Mouse (Mus musculus): ENCODE measurements around the gene Aox1. TPM values are rescaled to one million over a fixed set of nuclear protein-coding genes. Genes with fewer than 3 reads are reported as not detected.

Gene Aox1
- polyA plus RNA-seq, 1 experiment from 2014 or later, result not detected

DNA sequence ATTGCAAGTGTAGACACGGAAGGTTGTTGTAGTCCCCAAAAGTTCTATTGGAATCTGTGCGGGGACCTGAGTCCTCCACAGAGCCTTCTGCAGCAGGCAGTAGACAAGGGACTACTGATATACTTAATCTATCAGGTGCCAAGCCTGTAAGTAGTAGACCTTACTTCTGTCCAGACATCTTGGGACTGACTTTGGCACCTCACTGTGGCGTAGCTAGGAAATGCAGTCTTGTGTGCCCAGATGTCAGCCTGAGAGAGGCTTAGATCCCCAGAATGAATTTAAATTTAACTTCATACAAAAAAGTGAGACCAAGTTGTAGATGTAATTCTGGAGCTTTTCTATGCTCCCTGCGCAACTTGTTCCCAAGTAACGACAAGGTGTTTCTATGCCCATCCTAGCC lies 50.0 kb downstream of the Aox1 start:
- Histone ChIP-seq H3K36me3 (replicated peaks; ENCODE audit: control insufficient read depth, insufficient read depth, low read depth, low read length) (no peaks in the 10 kb centered on the region), H3K4me1 (ENCODE audit: control insufficient read depth, insufficient read depth, low read length) (no peaks in the 10 kb centered on the region), H3K4me3 (ENCODE audit: low read depth, low read length) (no peak overlapping the region), H3K27me3 (ENCODE audit: control insufficient read depth, insufficient read depth, low read length) (no peaks in the 10 kb centered on the region), H3K27ac (replicated peaks; ENCODE audit: low read depth, low read length) (no peak overlapping the region), H3K9me3 (replicated peaks; ENCODE audit: control insufficient read depth, low read length) (no peaks in the 10 kb centered on the region), H3K9ac (replicated peaks; ENCODE audit: low read length) (no peak overlapping the region), H3K4me2 (ENCODE audit: low read depth, low read length) (no peak overlapping the region)
- 89% methylated on average over 5 of the region's 5 CpGs for WGBS
- ATAC-seq (replicated peaks; ENCODE audit: insufficient number of reproducible peaks, low FRiP score, low TSS enrichment, low read depth) (no peak), DNase-seq (ENCODE audit: low spot score) (no peak)

DNA sequence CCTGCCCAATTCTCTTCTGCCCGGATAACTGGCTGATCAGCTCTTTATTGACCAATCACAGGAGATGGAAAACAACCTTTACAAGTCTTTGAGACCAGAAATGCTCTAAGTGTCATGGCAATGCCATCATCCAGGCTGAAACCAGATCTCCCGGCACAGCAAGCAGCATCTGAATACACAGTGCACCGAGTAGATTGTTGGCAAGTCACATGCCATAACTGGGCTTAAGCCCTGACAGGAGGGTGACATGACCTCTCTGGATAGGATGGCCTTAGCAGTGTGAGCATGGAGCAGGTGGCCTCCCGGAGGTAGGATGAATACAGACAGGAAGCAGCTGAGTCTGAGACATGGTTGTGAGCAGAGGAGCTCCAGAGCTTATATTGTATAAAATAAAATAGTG lies 50.7 kb downstream of the Aox1 start:
- Histone ChIP-seq H3K4me2 (ENCODE audit: low read depth, low read length) (no peak overlapping the region), H3K27me3 (ENCODE audit: control insufficient read depth, insufficient read depth, low read length) (no peaks in the 10 kb centered on the region), H3K9me3 (replicated peaks; ENCODE audit: control insufficient read depth, low read length) (no peaks in the 10 kb centered on the region), H3K27ac (replicated peaks; ENCODE audit: low read depth, low read length) (no peak overlapping the region), H3K4me1 (ENCODE audit: control insufficient read depth, insufficient read depth, low read length) (no peaks in the 10 kb centered on the region), H3K36me3 (replicated peaks; ENCODE audit: control insufficient read depth, insufficient read depth, low read depth, low read length) (no peaks in the 10 kb centered on the region), H3K4me3 (ENCODE audit: low read depth, low read length) (no peak overlapping the region), H3K9ac (replicated peaks; ENCODE audit: low read length) (no peak overlapping the region)
- 83% methylated on average over 4 of the region's 4 CpGs for WGBS
- ATAC-seq (replicated peaks; ENCODE audit: insufficient number of reproducible peaks, low FRiP score, low TSS enrichment, low read depth) (no peak), DNase-seq (ENCODE audit: low spot score) (no peak)

DNA sequence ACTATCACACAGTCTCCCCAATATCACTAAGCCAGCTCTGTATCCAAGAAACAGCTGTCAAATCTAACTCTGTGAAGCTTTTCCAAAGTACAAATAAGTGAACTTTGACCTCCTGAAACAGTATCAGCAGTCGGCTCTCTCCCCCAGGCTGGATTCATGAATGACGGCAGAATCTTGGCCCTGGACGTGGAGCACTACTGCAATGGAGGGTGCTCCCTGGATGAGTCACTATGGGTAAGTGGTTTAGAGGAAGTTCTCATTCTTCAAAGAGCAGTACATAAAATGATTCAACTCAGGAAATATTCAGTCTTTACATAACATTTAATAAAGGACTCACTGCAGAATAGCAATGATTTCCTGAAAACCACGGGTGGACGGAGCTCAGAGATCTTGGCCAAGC lies 51.6 kb downstream of the Aox1 start:
- Histone ChIP-seq H3K27ac (replicated peaks; ENCODE audit: low read depth, low read length) (no peak overlapping the region), H3K4me1 (ENCODE audit: control insufficient read depth, insufficient read depth, low read length) (no peaks in the 10 kb centered on the region), H3K4me3 (ENCODE audit: low read depth, low read length) (no peak overlapping the region), H3K36me3 (replicated peaks; ENCODE audit: control insufficient read depth, insufficient read depth, low read depth, low read length) (no peaks in the 10 kb centered on the region), H3K9me3 (replicated peaks; ENCODE audit: control insufficient read depth, low read length) (no peaks in the 10 kb centered on the region), H3K27me3 (ENCODE audit: control insufficient read depth, insufficient read depth, low read length) (no peaks in the 10 kb centered on the region), H3K4me2 (ENCODE audit: low read depth, low read length) (no peak overlapping the region), H3K9ac (replicated peaks; ENCODE audit: low read length) (no peak overlapping the region)
- ATAC-seq (replicated peaks; ENCODE audit: insufficient number of reproducible peaks, low FRiP score, low TSS enrichment, low read depth) (no peak), DNase-seq (ENCODE audit: low spot score) (no peak)
- 84% methylated on average over 5 of the region's 5 CpGs for WGBS

DNA sequence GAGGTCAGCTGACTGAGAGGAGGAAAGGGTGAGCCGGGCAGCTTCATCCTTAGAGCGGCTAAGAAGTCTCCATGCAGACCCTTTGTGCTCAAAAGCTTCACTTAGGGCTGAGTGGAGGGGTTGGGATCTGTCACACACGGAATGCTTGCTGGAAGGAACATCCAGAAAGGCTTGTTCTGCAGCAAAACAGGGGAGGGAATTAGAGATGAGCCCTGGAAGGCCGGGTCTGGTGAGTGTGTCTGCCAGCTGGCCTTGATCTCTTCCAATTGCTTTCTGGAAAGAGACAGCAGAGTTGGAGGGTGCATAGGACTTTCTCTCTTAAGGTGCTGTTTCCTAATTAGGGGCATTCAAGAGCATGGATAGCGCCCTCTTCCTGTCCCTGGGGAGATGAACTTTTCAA lies 59.6 kb downstream of the Aox1 start:
- H3K4me2 ChIP-seq (ENCODE audit: low read depth, low read length), result no peak overlapping the region
- H3K4me1 ChIP-seq (ENCODE audit: control insufficient read depth, insufficient read depth, low read length), result no peaks in the 10 kb centered on the region
- no peaks in the 10 kb centered on the region for H3K9me3 ChIP-seq (replicated peaks; ENCODE audit: control insufficient read depth, low read length)
- H3K27me3 ChIP-seq (ENCODE audit: control insufficient read depth, insufficient read depth, low read length), result no peaks in the 10 kb centered on the region
- no peak overlapping the region for H3K4me3 ChIP-seq (ENCODE audit: low read depth, low read length)
- no peak for ATAC-seq (replicated peaks; ENCODE audit: insufficient number of reproducible peaks, low FRiP score, low TSS enrichment, low read depth)
- H3K27ac ChIP-seq (replicated peaks; ENCODE audit: low read depth, low read length), result no peak overlapping the region
- H3K9ac ChIP-seq (replicated peaks; ENCODE audit: low read length), result no peak overlapping the region
- DNase-seq (ENCODE audit: low spot score), result no peak
- no peaks in the 10 kb centered on the region for H3K36me3 ChIP-seq (replicated peaks; ENCODE audit: control insufficient read depth, insufficient read depth, low read depth, low read length)
- whole genome bisulfite sequencing, result 66% methylated on average over 5 of the region's 5 CpGs

DNA sequence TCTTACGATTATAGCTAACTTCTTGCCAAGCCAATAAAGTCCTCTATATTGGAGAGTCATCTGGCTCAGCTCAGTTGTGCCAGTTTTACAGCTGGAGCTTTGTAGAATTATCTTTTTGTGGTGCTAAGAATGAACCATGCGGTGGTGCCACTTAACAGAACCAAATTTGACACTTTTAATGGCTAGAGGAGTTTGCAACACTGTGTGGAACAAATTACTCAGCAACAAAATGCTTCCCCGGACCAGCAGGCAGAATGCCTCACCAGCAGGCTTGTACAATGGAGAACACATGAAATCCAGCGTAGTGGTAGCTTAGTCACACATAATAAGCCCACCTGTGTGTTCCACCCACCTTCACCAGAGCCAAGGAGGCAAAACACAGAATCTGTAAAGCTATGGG lies 60.5 kb downstream of the Aox1 start:
- Histone ChIP-seq H3K27ac (replicated peaks; ENCODE audit: low read depth, low read length) (no peak overlapping the region), H3K4me2 (ENCODE audit: low read depth, low read length) (no peak overlapping the region), H3K36me3 (replicated peaks; ENCODE audit: control insufficient read depth, insufficient read depth, low read depth, low read length) (no peaks in the 10 kb centered on the region), H3K4me3 (ENCODE audit: low read depth, low read length) (no peak overlapping the region), H3K4me1 (ENCODE audit: control insufficient read depth, insufficient read depth, low read length) (no peaks in the 10 kb centered on the region), H3K9me3 (replicated peaks; ENCODE audit: control insufficient read depth, low read length) (no peaks in the 10 kb centered on the region), H3K27me3 (ENCODE audit: control insufficient read depth, insufficient read depth, low read length) (no peaks in the 10 kb centered on the region), H3K9ac (replicated peaks; ENCODE audit: low read length) (no peak overlapping the region)
- DNase-seq (ENCODE audit: low spot score) (no peak), ATAC-seq (replicated peaks; ENCODE audit: insufficient number of reproducible peaks, low FRiP score, low TSS enrichment, low read depth) (no peak)
- 80% methylated on average over 4 of the region's 4 CpGs for WGBS

DNA sequence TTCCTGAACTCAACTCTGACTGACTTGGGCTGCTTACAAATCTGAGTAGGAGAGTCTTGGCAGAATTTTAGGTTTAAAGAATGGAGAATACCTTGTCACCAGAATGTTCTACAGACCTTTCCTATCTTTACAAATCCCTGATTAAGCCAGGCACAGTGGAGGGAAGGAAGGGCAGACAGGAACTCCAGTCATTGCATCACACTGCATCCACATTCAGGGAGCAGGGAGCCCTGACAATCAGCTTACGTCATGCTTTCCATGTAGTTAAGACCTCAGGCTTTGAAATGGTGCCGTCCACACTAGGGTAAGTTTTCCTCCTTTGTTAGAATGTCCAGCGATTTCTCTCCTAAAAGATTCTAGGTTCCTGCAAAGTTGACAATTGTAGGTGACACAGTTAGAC lies 61.5 kb downstream of the Aox1 start:
- ATAC-seq (replicated peaks; ENCODE audit: insufficient number of reproducible peaks, low FRiP score, low TSS enrichment, low read depth) (no peak), DNase-seq (ENCODE audit: low spot score) (no peak)
- Histone ChIP-seq H3K4me3 (ENCODE audit: low read depth, low read length) (no peak overlapping the region), H3K36me3 (replicated peaks; ENCODE audit: control insufficient read depth, insufficient read depth, low read depth, low read length) (no peaks in the 10 kb centered on the region), H3K4me1 (ENCODE audit: control insufficient read depth, insufficient read depth, low read length) (no peaks in the 10 kb centered on the region), H3K9ac (replicated peaks; ENCODE audit: low read length) (no peak overlapping the region), H3K4me2 (ENCODE audit: low read depth, low read length) (no peak overlapping the region), H3K9me3 (replicated peaks; ENCODE audit: control insufficient read depth, low read length) (no peaks in the 10 kb centered on the region), H3K27me3 (ENCODE audit: control insufficient read depth, insufficient read depth, low read length) (no peaks in the 10 kb centered on the region), H3K27ac (replicated peaks; ENCODE audit: low read depth, low read length) (no peak overlapping the region)
- WGBS, result 80% methylated on average over 3 of the region's 3 CpGs

DNA sequence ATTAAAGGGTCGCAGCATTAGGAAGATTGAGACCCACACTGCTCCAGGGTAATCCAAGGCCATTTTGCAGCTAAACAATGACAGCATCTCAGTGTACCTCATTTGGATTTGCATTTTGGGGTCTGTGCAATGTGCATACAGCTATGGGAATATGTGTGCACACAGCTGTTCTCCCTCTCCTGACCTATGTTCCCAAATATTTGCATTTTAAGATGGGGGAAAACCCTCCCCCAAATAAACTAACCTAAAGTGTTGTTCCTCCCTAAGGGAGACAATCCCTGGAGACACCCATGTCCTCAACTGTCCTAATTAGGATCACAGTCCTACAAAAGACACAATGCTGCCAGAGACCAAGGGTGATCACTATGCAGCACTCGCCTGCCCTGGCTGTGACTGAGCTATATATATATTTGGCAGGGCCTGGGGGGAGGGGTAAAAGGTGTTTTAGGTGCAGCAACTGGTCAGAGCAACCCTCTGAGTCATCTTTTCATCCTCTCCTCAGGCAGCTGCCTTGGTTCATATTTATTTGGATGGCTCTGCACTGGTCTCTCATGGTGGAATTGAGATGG lies 62.3 kb downstream of the Aox1 start:
- Histone ChIP-seq H3K9ac (replicated peaks; ENCODE audit: low read length) (no peak overlapping the region), H3K4me2 (ENCODE audit: low read depth, low read length) (no peak overlapping the region), H3K36me3 (replicated peaks; ENCODE audit: control insufficient read depth, insufficient read depth, low read depth, low read length) (no peaks in the 10 kb centered on the region), H3K27me3 (ENCODE audit: control insufficient read depth, insufficient read depth, low read length) (no peaks in the 10 kb centered on the region), H3K9me3 (replicated peaks; ENCODE audit: control insufficient read depth, low read length) (no peaks in the 10 kb centered on the region), H3K4me3 (ENCODE audit: low read depth, low read length) (no peak overlapping the region), H3K27ac (replicated peaks; ENCODE audit: low read depth, low read length) (no peak overlapping the region), H3K4me1 (ENCODE audit: control insufficient read depth, insufficient read depth, low read length) (no peaks in the 10 kb centered on the region)
- DNase-seq (ENCODE audit: low spot score) (no peak), ATAC-seq (replicated peaks; ENCODE audit: insufficient number of reproducible peaks, low FRiP score, low TSS enrichment, low read depth) (no peak)
- 78% methylated on average over 2 of the region's 2 CpGs for WGBS

DNA sequence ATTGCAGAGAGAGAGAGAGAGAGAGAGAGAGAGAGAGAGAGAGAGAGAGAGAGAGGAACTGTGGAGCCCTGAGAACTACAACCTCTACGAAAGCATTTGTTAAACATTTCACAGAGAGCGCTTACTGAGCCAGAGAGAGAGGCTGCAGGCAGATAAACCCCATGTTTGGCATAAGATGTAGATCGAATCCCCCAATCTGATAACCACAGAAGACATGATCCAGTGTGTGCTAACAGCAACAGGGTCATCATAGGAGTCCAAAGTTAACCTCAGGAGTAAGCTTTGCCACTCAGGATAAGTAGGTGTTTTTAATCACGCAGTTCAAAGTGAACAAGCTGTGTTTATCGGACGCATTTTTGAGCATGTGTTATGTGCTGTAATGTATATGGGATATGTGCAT lies 67.6 kb downstream of the Aox1 start:
- DNase-seq (ENCODE audit: low spot score) (no peak), ATAC-seq (replicated peaks; ENCODE audit: insufficient number of reproducible peaks, low FRiP score, low TSS enrichment, low read depth) (no peak)
- Histone ChIP-seq H3K4me3 (ENCODE audit: low read depth, low read length) (no peak overlapping the region), H3K4me2 (ENCODE audit: low read depth, low read length) (no peak overlapping the region), H3K4me1 (ENCODE audit: control insufficient read depth, insufficient read depth, low read length) (no peaks in the 10 kb centered on the region), H3K27ac (replicated peaks; ENCODE audit: low read depth, low read length) (no peak overlapping the region), H3K9ac (replicated peaks; ENCODE audit: low read length) (no peak overlapping the region), H3K27me3 (ENCODE audit: control insufficient read depth, insufficient read depth, low read length) (no peaks in the 10 kb centered on the region), H3K9me3 (replicated peaks; ENCODE audit: control insufficient read depth, low read length) (no peaks in the 10 kb centered on the region), H3K36me3 (replicated peaks; ENCODE audit: control insufficient read depth, insufficient read depth, low read depth, low read length) (no peaks in the 10 kb centered on the region)
- WGBS, result 93% methylated on average over 6 of the region's 6 CpGs

Data from embryonic facial prominence, embryonic 11.5 days (tissue).